Mouse (Mus musculus) lung, embryonic 14.5 days (tissue): ENCODE data around the gene Svbp. TPM values are rescaled to one million over a fixed set of nuclear protein-coding genes. Genes with fewer than 3 reads are reported as not detected.

Experiments used
- ATAC-seq: fragments of 200-750 bp; cut with Nextera tagmentation; 2 replicates; pipeline ENCODE4 v1.8.0; 2017; ENCODE audit warnings: mild to moderate bottlenecking, moderate TSS enrichment, moderate library complexity; ENCODE audit not compliant: insufficient read depth
- DNase-seq: peaks from one replicate; pipeline ENCODE4 v3.0.0-alpha.2; 2015
- H3K27ac ChIP-seq: fragments of 300-500 bp; sonication (generic); 2 replicates; pipeline ENCODE4 v1.5.1; 2014; ENCODE audit warnings: low read depth, mild to moderate bottlenecking, moderate library complexity
- H3K27me3 ChIP-seq: fragments of 300-500 bp; sonication (generic); 2 replicates; pipeline ENCODE4 v1.6.1; 2014; ENCODE audit warnings: low read length, control low read depth; ENCODE audit not compliant: insufficient read depth
- H3K36me3 ChIP-seq: fragments of 300-500 bp; sonication (generic); 2 replicates; pipeline ENCODE4 v1.6.1; 2014; ENCODE audit warnings: control low read depth; ENCODE audit not compliant: insufficient read depth
- H3K4me1 ChIP-seq: fragments of 300-500 bp; sonication (generic); 2 replicates; pipeline ENCODE4 v1.6.1; 2014; ENCODE audit warnings: antibody characterized with exemption, control low read depth; ENCODE audit not compliant: insufficient read depth
- H3K4me2 ChIP-seq: fragments of 300-500 bp; sonication (generic); 2 replicates; pipeline ENCODE4 v1.6.1; 2014; ENCODE audit warnings: mild to moderate bottlenecking
- H3K4me3 ChIP-seq: fragments of 300-500 bp; sonication (generic); 2 replicates; pipeline ENCODE4 v1.5.1; 2014; ENCODE audit warnings: low read depth, low read length
- H3K9ac ChIP-seq: fragments of 300-500 bp; sonication (generic); 2 replicates; pipeline ENCODE4 v1.6.1; 2014
- H3K9me3 ChIP-seq: fragments of 300-500 bp; sonication (generic); 2 replicates; pipeline ENCODE4 v1.6.1; 2016; ENCODE audit warnings: low read depth, low read length, control low read depth
- CTCF ChIP-seq: IDR thresholded peaks from 2 replicates; pipeline ENCODE4 v1.5.1; 2016; ENCODE audit warnings: antibody characterized with exemption, low read depth
- WGBS: fragments of 180-500 bp; shearing (Covaris S2); extraction: QIAGEN DNeasy Blood & Tissue Kit; methylation state at CpG from one replicate; pipeline ENCODE4 v1.1.7; 2014; 5-methylcytosine and 5-hydroxymethylcytosine counted together
- polyA plus RNA-seq: library from polyadenylated mRNA; unstranded; fragments of >200 nt; fragmentation: Nextera tagmentation; extraction: Ambion mirVana; gene quantifications from 2 replicates; pipeline ENCODE4 v1.2.1, GENCODE M21; 2014

The Svbp gene
- polyA plus RNA-seq, 1 experiment from 2014 or later: 134 TPM

- Histone ChIP-seq H3K9ac (peak overlapping the region; percentile 68), H3K4me3 (peak overlapping the region; percentile 91), H3K27ac (peak overlapping the region; percentile 54), H3K4me2 (peak overlapping the region; percentile 84), H3K27me3 (no peaks in the 10 kb centered on the region), H3K9me3 (no peaks in the 10 kb centered on the region), H3K36me3 (peaks cover 25% of the 10 kb centered on the region; the same call in 1 of the 2 replicates), H3K4me1 (0 out of 2 replicates have a peak, but pooled peaks cover 4% of the 10 kb centered on the region)
- WGBS: under 1% methylated on average over 36 of the region's 36 CpGs
- peak; percentile 53 for ATAC-seq
- peak; percentile 89 for DNase-seq
- TF ChIP-seq CTCF: peak; percentile 60
Measured at GRCm38 (mm10) chr4:119233256-119233901, 38.3 kb downstream of the Svbp start.

- H3K9ac ChIP-seq: peak overlapping the region; percentile 68
- TF ChIP-seq CTCF: no peak
- no peaks in the 10 kb centered on the region for H3K9me3 ChIP-seq
- H3K4me2 ChIP-seq: peak overlapping the region; percentile 84
- ATAC-seq (no peak), DNase-seq (no peak)
- H3K4me1 ChIP-seq: 0 out of 2 replicates have a peak, but pooled peaks cover 4% of the 10 kb centered on the region
- WGBS: 76% methylated on average over 3 of the region's 3 CpGs
- peak overlapping the region; percentile 36 for H3K27ac ChIP-seq
- H3K36me3 ChIP-seq: peaks cover 25% of the 10 kb centered on the region; the same call in 1 of the 2 replicates
- H3K4me3 ChIP-seq: peak overlapping the region; percentile 91
- H3K27me3 ChIP-seq: no peaks in the 10 kb centered on the region
Measured at GRCm38 (mm10) chr4:119234348-119234747, 39.2 kb downstream of the Svbp start.

- no peak overlapping the region for H3K27ac ChIP-seq
- WGBS: 72% methylated on average over 3 of the region's 3 CpGs
- no peak overlapping the region for H3K9ac ChIP-seq
- no peak for TF ChIP-seq CTCF
- no peaks in the 10 kb centered on the region for H3K4me1 ChIP-seq
- no peaks in the 10 kb centered on the region for H3K27me3 ChIP-seq
- DNase-seq: no peak
- no peak overlapping the region for H3K4me2 ChIP-seq
- no peaks in the 10 kb centered on the region for H3K9me3 ChIP-seq
- peaks cover 58% of the 10 kb centered on the region for H3K36me3 ChIP-seq
- H3K4me3 ChIP-seq: no peak overlapping the region
- no peak for ATAC-seq
Measured at GRCm38 (mm10) chr4:119238661-119239060, 43.6 kb downstream of the Svbp start.

DNA sequence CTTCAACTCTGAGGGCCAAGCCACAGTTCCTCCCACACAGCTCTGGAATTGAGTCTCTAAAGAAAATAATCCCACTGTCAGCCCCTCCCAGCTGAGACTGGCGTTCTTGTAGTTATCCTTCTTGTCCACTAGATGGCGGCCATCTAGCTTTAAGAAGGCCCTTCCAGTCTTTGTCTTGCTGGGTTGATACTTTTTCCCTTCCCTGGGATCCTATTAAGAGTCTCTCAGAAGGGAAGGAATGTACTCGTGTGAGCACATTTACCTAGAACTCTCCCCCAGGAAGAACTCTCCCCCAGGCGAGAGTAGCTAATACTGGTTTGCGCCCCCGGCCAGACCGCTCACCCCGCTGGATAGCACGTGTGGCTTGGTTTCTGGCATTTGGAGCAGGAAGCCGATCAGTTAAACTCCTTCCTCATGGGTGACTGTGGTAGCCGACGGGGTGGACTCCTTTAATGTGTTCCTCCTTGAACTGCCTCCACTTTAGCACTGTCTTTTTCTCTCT lies 44.1 kb downstream of the Svbp start:
- Histone ChIP-seq H3K36me3 (peaks cover 64% of the 10 kb centered on the region), H3K9ac (no peak overlapping the region), H3K27ac (peak overlapping the region; percentile 47; the same call in 1 of the 2 replicates), H3K27me3 (no peaks in the 10 kb centered on the region), H3K9me3 (no peaks in the 10 kb centered on the region), H3K4me3 (no peak overlapping the region), H3K4me1 (no peaks in the 10 kb centered on the region), H3K4me2 (no peak overlapping the region)
- ATAC-seq: peak; percentile 63
- DNase-seq: peak; percentile 92
- TF ChIP-seq CTCF: peak; percentile 87
- 41% methylated on average over 12 of the region's 12 CpGs for WGBS

DNA sequence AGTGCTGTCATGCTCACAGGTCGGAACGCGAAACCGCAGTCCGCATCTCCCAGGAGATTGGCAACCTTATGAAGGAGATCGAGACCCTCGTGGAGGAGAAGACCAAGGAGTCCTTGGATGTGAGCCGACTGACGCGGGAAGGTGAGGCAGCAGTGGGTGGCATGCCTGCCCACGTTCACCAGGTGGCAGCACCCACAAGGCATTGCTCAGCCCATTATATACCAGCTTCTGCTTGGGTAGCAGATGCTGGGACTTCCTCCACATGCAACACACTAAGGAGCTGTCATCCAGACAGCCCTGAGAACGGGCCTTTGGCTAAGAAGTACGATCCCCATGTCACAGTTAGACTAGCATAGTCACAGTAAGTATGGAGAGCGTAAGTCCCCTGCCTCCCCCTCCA lies 46.6 kb downstream of the Svbp start:
- no peaks in the 10 kb centered on the region for H3K27me3 ChIP-seq
- no peak overlapping the region for H3K4me2 ChIP-seq
- ATAC-seq (no peak), DNase-seq (no peak)
- H3K9ac ChIP-seq: no peak overlapping the region
- no peak overlapping the region for H3K27ac ChIP-seq
- H3K4me3 ChIP-seq: no peak overlapping the region
- no peaks in the 10 kb centered on the region for H3K9me3 ChIP-seq
- 87% methylated on average over 14 of the region's 14 CpGs for WGBS
- peak; percentile 50 for TF ChIP-seq CTCF
- H3K36me3 ChIP-seq: peaks cover 62% of the 10 kb centered on the region
- no peaks in the 10 kb centered on the region for H3K4me1 ChIP-seq

DNA sequence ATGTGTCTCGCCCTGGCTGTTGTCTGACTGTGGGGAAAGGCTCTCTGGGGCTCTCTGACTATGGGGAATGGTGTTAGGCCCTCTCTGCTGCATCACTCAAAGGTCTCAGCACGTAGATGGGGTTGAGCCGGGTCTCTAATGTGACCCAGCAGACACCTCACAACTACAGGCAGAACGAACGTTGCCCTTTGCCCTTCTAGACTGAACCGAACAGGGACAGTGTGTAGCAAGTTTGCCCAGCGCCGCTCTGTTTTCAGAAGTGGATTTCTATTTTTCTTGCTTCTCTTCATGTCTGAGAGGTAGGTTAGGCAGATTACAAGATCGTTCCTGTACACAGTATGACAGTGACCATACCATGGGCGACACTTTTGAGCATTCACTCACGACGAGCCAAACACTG lies 47.5 kb downstream of the Svbp start:
- H3K9ac ChIP-seq: no peak overlapping the region
- H3K4me2 ChIP-seq: no peak overlapping the region
- peaks cover 54% of the 10 kb centered on the region for H3K36me3 ChIP-seq
- H3K27ac ChIP-seq: no peak overlapping the region
- no peak for TF ChIP-seq CTCF
- ATAC-seq: no peak
- H3K27me3 ChIP-seq: no peaks in the 10 kb centered on the region
- H3K9me3 ChIP-seq: no peaks in the 10 kb centered on the region
- no peak overlapping the region for H3K4me3 ChIP-seq
- no peaks in the 10 kb centered on the region for H3K4me1 ChIP-seq
- no peak for DNase-seq
- WGBS: 85% methylated on average over 12 of the region's 12 CpGs

- no peak for TF ChIP-seq CTCF
- H3K4me3 ChIP-seq: no peak overlapping the region
- H3K4me1 ChIP-seq: no peaks in the 10 kb centered on the region
- H3K27me3 ChIP-seq: no peaks in the 10 kb centered on the region
- no peaks in the 10 kb centered on the region for H3K9me3 ChIP-seq
- no peak overlapping the region for H3K4me2 ChIP-seq
- ATAC-seq (no peak), DNase-seq (no peak)
- no peak overlapping the region for H3K9ac ChIP-seq
- H3K36me3 ChIP-seq: peaks cover 58% of the 10 kb centered on the region
- 70% methylated on average over 22 of the region's 22 CpGs for WGBS
- no peak overlapping the region for H3K27ac ChIP-seq
Measured at GRCm38 (mm10) chr4:119244468-119245240, 49.5 kb downstream of the Svbp start.
